Mouse (Mus musculus): Measurements from ENCODE around the gene Aunip. TPM values are rescaled to one million over a fixed set of nuclear protein-coding genes. Genes with fewer than 3 reads are reported as not detected.

The Aunip gene
- polyA plus RNA-seq, 1 experiment from 2014 or later, result 19.3 TPM

DNA sequence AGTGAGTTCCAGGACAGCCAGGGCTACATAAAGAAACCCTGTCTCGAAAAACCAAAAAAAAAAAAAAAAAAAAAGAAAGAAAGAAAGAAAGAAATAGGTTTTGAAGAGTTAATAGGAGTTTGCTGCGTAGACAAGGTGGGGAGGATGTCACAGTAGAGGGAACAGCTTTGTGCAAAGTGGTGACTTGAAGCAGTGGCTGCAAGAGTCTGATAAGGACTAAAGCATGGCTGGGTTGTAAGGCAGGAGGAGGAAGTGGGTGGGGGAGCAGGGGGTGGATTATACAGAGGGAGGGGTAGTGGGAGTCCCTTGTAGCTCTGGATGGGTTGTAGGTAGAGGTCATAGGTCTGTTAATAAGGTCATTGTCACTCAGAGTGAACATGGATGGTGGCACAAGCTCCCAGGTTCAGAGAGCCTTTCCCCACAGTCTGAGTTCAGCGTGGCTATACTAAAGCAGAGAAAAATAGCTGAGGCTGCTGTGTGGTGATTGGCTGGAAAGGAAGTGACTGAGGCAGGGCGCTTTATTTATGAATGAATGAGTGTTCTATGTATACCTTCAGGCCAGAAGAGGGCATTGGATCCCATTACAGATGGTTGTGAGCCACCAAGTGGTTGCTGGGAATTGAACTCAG, 4.7 kb upstream of the Aunip start:
- Histone ChIP-seq H3K27ac (peak overlapping the region; percentile 40; the same call in 1 of the 2 replicates), H3K27me3 (ENCODE audit: insufficient read depth, poor library complexity, severe bottlenecking) (no peaks in the 10 kb centered on the region), H3K4me1 (replicated peaks) (peaks cover 12% of the 10 kb centered on the region), H3K9me3 (no peaks in the 10 kb centered on the region), H3K36me3 (peaks cover 4% of the 10 kb centered on the region; the same call in 1 of the 2 replicates), H3K4me3 (no peak overlapping the region)
- WGBS, result 80% methylated on average over 3 of the region's 4 CpGs
- DNase-seq (ENCODE audit: low spot score), result no peak

DNA sequence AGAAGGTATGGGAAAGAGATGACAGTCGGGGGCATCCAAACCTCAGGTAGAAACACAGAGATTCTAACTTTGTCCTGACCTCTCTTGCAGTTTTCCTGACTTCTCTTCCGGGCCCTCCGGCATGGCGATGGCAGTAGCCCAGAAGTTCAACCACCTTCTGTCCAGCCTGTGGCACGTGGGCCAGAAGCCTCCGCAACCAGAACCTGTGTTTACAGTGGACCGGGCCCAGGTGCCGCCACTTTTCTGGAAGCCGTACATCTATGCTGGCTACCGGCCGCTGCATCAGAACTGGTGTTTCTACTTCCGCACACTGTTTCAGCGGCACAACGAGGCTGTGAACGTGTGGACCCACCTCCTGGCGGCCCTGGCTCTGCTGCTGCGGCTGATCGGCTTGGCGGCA, 4.1 kb upstream of the Aunip start:
- Histone ChIP-seq H3K36me3 (peaks cover 4% of the 10 kb centered on the region; the same call in 1 of the 2 replicates), H3K9me3 (no peaks in the 10 kb centered on the region), H3K27ac (no peak overlapping the region), H3K4me3 (no peak overlapping the region), H3K27me3 (ENCODE audit: insufficient read depth, poor library complexity, severe bottlenecking) (no peaks in the 10 kb centered on the region), H3K4me1 (replicated peaks) (peaks cover 18% of the 10 kb centered on the region)
- WGBS, result 91% methylated on average over 19 of the region's 19 CpGs
- no peak for DNase-seq (ENCODE audit: low spot score)

DNA sequence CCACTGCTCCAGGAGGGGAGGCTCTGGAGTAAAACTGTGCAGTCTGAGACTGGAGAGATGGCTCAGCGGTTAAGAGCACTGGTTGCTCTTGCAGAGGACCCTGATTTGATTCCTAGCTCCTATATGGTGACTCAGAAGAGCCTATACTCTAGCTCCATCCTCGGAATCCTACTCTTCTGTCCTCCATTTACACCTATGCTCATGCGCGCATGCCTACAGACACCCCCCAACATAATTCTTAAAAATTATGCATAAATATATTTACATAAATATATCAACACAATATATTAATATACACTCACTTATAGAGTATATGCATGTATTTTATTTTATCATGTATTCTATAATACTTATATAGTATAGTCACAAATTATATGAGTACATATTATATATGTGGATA, 403 bp upstream of the Aunip start:
- DNase-seq (ENCODE audit: low spot score), result no peak
- 77% methylated on average over 4 of the region's 4 CpGs for WGBS
- H3K36me3 ChIP-seq, result peaks cover 11% of the 10 kb centered on the region
- H3K4me1 ChIP-seq (replicated peaks), result peaks cover 38% of the 10 kb centered on the region
- H3K4me3 ChIP-seq, result no peak overlapping the region
- H3K27me3 ChIP-seq (ENCODE audit: insufficient read depth, poor library complexity, severe bottlenecking), result no peaks in the 10 kb centered on the region
- H3K9me3 ChIP-seq, result no peaks in the 10 kb centered on the region
- H3K27ac ChIP-seq, result no peak overlapping the region; the same call in 1 of the 2 replicates

DNA sequence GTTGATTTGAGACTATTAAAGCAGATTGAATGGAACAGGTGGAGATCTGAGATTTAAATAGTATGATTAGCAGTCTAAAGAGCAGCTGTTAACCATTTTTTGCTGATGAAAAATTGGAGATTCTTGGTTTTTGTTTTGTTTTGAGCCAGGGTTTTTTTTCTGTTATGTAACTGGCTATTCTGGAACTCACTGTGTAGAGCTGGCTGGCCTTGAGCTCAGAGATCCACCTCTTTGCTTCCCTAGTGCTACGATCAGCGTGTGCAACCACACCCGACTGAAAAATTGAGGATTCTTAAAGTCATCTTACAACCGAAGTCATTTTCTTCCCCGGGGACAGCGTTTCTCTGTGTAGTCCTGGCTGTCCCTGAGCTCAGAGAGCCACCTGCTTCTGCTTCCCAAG, 931 bp downstream of the Aunip start:
- no peak for DNase-seq (ENCODE audit: low spot score)
- peaks cover 41% of the 10 kb centered on the region for H3K4me1 ChIP-seq (replicated peaks)
- no peaks in the 10 kb centered on the region for H3K27me3 ChIP-seq (ENCODE audit: insufficient read depth, poor library complexity, severe bottlenecking)
- peak overlapping the region; percentile 65 for H3K4me3 ChIP-seq
- 79% methylated on average over 6 of the region's 6 CpGs for WGBS
- no peaks in the 10 kb centered on the region for H3K9me3 ChIP-seq
- H3K27ac ChIP-seq, result peak overlapping the region; percentile 93; the same call in 1 of the 2 replicates
- peaks cover 11% of the 10 kb centered on the region for H3K36me3 ChIP-seq

DNA sequence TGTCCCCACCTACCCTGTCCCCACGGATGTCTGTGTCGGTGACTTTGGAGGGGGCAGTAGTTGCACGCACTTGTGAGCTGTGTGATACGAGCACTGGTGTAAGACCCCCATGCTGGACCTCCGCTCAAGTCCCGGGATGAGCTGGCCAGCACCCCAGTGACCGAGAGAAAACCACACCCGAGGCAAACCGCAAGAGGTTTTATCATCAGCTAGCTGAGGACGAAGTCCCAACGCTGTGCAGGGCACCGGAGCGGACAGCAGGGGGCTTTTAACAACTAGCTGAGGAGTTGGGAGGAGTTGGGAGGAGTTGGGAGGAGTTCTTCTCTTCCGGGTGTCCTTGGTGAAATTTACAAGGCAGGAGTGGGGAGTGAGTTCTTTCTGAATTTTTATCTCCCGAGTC, 2.0 kb downstream of the Aunip start:
- Histone ChIP-seq H3K9me3 (no peaks in the 10 kb centered on the region), H3K27me3 (ENCODE audit: insufficient read depth, poor library complexity, severe bottlenecking) (no peaks in the 10 kb centered on the region), H3K4me3 (peak overlapping the region; percentile 35), H3K36me3 (peaks cover 14% of the 10 kb centered on the region), H3K4me1 (replicated peaks) (peaks cover 41% of the 10 kb centered on the region), H3K27ac (no peak overlapping the region)
- peak; percentile 63 for DNase-seq (ENCODE audit: low spot score)
- 28% methylated on average over 15 of the region's 15 CpGs for WGBS

DNA sequence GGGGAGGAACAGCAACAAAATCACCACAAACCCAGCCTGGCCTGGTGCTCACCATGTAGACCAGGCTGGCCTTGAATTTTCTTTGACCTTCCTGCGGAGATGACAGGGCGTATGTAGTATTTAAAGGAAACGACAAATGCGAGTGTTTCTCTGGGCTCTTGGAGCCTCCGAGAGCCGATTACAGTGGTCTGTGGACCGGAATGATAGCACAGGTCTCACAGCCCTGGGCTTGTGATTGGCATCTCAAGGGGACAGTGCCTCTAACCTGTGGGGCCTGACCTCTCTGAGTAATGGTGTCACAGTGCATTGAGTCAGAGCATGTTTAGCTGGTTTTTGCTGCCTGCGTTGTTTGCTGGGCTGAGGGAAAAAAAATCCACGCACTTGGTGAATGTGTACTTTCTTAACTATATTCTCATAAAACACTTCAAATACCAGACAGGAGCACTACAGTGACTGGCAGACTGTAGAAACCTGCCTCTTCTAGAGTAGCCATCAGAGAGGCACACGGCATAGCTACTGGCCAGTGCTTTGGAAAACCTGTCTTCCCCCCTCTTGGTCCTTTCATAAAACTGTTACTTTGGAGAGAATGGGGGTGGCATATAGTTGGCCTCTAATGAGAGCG, 3.6 kb downstream of the Aunip start:
- no peaks in the 10 kb centered on the region for H3K27me3 ChIP-seq (ENCODE audit: insufficient read depth, poor library complexity, severe bottlenecking)
- no peak for DNase-seq (ENCODE audit: low spot score)
- peaks cover 19% of the 10 kb centered on the region for H3K36me3 ChIP-seq
- no peak overlapping the region for H3K27ac ChIP-seq
- H3K9me3 ChIP-seq, result no peaks in the 10 kb centered on the region
- WGBS, result 90% methylated on average over 11 of the region's 11 CpGs
- no peak overlapping the region for H3K4me3 ChIP-seq
- H3K4me1 ChIP-seq (replicated peaks), result peaks cover 38% of the 10 kb centered on the region

DNA sequence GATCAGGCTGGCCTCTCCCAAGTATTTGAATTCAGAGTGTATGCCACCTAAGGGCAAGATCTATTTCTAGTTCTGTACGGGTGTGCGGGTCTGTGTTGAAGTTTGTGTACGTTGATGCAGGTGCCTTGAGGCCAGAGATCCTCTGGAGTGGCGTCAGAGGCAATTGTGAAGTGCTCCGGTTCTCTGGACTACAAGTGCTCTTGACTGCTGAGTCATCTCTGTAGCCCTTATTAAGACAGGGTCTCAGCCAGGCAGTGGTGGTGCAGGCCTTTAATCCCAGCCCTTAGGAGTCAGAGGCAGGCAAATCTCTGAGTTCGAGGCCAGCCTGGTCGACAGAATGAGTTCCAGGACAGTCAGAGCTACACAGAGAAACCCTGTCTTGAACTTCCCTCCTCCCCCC, 4.8 kb downstream of the Aunip start:
- H3K36me3 ChIP-seq, result peaks cover 29% of the 10 kb centered on the region

DNA sequence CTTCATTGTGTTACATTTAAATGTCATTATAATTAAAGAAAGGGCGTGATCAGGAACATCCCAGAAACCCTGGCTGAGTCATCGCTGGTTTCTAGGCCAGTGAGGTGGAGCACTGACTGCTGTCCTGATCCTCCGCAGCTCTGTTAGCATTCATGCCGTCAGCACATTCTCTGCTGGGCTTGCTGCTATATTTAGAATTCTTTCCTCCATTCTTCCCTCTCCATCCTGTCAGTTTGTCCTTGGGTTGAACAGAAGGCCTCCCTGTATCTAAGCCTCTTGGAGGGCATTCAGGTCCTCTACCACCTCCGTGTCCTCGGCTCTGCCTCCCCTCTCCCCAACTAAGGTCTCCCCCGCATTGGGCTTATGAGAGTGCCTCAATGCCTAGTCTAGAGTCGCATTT, 6.2 kb downstream of the Aunip start:
- no peaks in the 10 kb centered on the region for H3K9me3 ChIP-seq
- no peaks in the 10 kb centered on the region for H3K27me3 ChIP-seq (ENCODE audit: insufficient read depth, poor library complexity, severe bottlenecking)
- no peak overlapping the region for H3K27ac ChIP-seq
- WGBS, result 84% methylated on average over 8 of the region's 8 CpGs
- no peak overlapping the region for H3K4me3 ChIP-seq
- no peak for DNase-seq (ENCODE audit: low spot score)
- H3K4me1 ChIP-seq (replicated peaks), result peaks cover 20% of the 10 kb centered on the region
- peaks cover 42% of the 10 kb centered on the region for H3K36me3 ChIP-seq

More for the DNA sequence above, 4.8 kb downstream of the Aunip start:
- Histone ChIP-seq H3K9me3 (no peaks in the 10 kb centered on the region), H3K27me3 (ENCODE audit: insufficient read depth, poor library complexity, severe bottlenecking) (no peaks in the 10 kb centered on the region), H3K4me1 (replicated peaks) (peaks cover 34% of the 10 kb centered on the region), H3K27ac (no peak overlapping the region), H3K4me3 (no peak overlapping the region)
- DNase-seq (ENCODE audit: low spot score), result no peak
- 87% methylated on average over 7 of the region's 7 CpGs for WGBS

DNA sequence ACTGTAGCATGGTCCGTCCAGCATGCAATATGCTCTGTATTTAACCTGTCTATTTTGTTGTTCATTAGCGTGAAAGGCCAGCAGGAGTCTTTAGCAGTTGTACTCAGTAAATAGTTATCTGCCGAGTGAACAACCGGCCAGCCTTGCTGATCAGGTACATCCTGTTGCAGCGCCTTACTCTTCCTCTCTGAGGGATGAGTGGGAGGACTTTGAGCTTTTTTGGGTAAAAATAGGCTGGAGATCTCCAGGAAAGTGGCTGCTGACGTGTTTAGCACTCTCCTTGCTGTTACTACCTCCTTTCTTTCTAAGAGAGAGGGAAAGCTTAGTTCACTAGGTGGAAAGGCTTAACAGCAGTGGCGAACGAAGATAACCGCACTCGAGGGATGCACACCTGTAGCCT, 6.9 kb downstream of the Aunip start:
- 92% methylated on average over 10 of the region's 10 CpGs for WGBS
- H3K4me1 ChIP-seq (replicated peaks), result peaks cover 15% of the 10 kb centered on the region
- no peak overlapping the region for H3K4me3 ChIP-seq
- H3K36me3 ChIP-seq, result peaks cover 50% of the 10 kb centered on the region
- H3K27me3 ChIP-seq (ENCODE audit: insufficient read depth, poor library complexity, severe bottlenecking), result no peaks in the 10 kb centered on the region
- H3K9me3 ChIP-seq, result no peaks in the 10 kb centered on the region
- no peak overlapping the region for H3K27ac ChIP-seq
- no peak for DNase-seq (ENCODE audit: low spot score)

DNA sequence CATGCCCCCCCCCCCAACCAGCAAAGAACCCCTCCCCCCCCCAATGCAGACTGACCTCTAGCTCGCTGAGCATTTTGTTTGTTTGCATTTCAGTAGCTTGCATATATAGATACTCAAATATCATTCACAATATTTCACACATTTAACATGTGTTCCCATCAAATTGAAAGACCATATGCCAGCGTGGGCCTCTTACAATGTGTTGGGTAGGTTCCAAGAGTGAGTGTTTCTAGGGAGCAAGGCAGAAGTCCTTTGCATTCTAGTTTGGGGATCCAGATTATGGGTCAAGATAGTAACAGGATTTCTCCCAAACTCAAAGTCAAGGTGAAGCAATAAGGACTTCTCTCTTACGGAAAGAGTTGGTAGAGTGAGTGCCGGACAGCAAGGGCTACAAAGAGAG, 7.7 kb downstream of the Aunip start:
- 91% methylated on average over 4 of the region's 4 CpGs for WGBS
- DNase-seq (ENCODE audit: low spot score), result no peak
- Histone ChIP-seq H3K4me3 (no peak overlapping the region), H3K4me1 (replicated peaks) (peaks cover 12% of the 10 kb centered on the region; the same call in 1 of the 2 replicates), H3K9me3 (no peaks in the 10 kb centered on the region), H3K27me3 (ENCODE audit: insufficient read depth, poor library complexity, severe bottlenecking) (no peaks in the 10 kb centered on the region), H3K27ac (no peak overlapping the region), H3K36me3 (peaks cover 58% of the 10 kb centered on the region)

DNA sequence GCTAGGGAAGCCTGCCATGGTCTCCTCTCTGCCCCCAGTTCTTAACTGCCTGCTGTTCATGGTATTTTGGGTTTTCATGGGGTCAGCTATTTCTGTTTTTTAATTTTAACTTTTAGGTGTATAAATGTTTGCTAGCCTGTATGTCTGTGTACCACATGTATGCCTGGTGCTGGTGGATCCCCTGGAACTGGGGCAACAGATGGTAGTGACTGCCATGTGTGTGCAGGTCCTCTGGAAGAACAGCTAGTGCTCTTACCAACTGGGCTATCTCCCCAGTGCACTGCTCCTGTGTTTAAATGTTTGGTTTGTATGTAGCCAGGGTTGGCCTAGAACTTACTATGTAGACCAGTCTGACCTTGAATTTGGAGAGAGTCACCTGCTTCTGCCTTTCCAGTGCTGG, 8.5 kb downstream of the Aunip start:
- no peak overlapping the region for H3K4me3 ChIP-seq
- H3K9me3 ChIP-seq, result no peaks in the 10 kb centered on the region
- H3K36me3 ChIP-seq, result peaks cover 63% of the 10 kb centered on the region
- H3K27me3 ChIP-seq (ENCODE audit: insufficient read depth, poor library complexity, severe bottlenecking), result no peaks in the 10 kb centered on the region
- H3K4me1 ChIP-seq (replicated peaks), result peaks cover 6% of the 10 kb centered on the region; the same call in 1 of the 2 replicates
- DNase-seq (ENCODE audit: low spot score), result no peak
- H3K27ac ChIP-seq, result no peak overlapping the region

DNA sequence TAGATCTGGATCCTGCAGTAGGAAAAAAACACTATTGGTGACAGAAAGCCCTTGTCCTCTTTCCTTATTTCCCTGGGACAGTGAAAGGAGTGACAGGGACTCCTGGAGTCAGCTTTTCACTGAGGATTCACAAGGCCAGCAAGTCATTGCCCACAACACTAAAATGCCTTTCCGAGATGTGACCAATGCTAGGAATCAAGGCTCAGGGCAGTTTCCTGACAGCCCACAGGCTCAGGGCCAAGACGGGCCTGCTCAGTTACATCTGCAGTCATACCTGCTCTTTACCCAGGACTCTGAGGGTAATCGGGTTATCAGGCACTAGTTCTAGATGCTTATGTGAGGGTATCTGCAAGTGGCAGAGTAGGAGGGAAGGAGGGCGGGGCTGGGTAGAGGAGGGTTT, 12.6 kb downstream of the Aunip start:
- no peak overlapping the region for H3K4me3 ChIP-seq
- 91% methylated on average over 4 of the region's 4 CpGs for WGBS
- H3K36me3 ChIP-seq, result peaks cover 92% of the 10 kb centered on the region
- no peak for DNase-seq (ENCODE audit: low spot score)
- H3K9me3 ChIP-seq, result no peaks in the 10 kb centered on the region
- H3K27me3 ChIP-seq (ENCODE audit: insufficient read depth, poor library complexity, severe bottlenecking), result no peaks in the 10 kb centered on the region
- H3K4me1 ChIP-seq (replicated peaks), result no peaks in the 10 kb centered on the region
- no peak overlapping the region for H3K27ac ChIP-seq

DNA sequence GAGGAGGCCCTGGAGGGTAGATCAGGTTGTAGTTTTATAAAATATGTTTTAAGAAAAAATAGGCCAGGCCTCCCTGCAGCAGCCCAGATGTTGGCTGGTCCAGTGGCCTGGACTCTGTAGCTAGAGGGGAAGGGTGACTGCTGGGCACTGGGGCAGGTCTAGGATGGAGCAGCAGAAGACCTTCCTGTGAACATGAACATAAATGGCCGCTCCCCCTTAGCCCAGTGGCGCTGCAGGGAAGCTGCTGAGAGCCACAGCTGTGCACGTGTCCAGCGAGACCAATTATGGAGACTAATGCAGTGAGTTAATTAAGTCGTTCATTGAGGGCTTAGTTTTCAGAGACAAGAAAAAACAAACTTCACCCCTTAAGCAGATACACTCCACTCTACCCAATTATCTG, 15.0 kb downstream of the Aunip start:
- DNase-seq (ENCODE audit: low spot score), result no peak
- Histone ChIP-seq H3K27ac (no peak overlapping the region), H3K4me1 (replicated peaks) (no peaks in the 10 kb centered on the region), H3K27me3 (ENCODE audit: insufficient read depth, poor library complexity, severe bottlenecking) (no peaks in the 10 kb centered on the region), H3K4me3 (no peak overlapping the region), H3K9me3 (no peaks in the 10 kb centered on the region), H3K36me3 (peaks cover 99% of the 10 kb centered on the region)
- WGBS, result 80% methylated on average over 5 of the region's 5 CpGs

Measured in hindbrain, embryonic 10.5 days (tissue).